22 mouse cellular contexts compared by ENCODE assay signal in the genomic region with DNA sequence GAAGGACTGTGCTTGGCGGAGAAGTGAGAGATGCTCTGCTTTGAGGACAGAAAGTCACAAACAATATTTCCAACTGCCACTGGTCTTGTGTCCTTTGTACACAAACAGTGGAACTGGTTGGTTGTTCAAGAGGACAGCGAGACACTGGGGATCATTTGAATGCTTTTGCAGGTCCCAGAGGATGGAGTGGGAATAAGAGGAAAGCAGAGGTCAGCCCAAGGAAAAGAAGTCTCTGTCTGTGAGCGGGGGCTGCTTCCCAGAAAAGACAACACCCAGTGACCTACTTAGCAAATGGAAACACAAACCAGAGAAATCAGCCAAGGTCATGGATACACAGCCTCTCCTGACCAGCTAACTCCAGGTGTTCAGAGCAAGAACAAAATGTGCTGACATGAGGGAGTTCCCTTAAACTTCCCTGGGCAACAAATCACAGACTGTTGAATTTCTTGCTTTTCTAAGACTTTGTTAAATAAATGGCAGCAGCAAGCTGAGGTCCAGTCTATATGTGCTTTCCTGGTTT. TPM values are rescaled to one million over a fixed set of nuclear protein-coding genes. Genes with fewer than 3 reads are reported as not detected.
DNase-seq lines count a peak whose midpoint lies in the region; ATAC-seq lines count a peak whose summit lies in the region.
"Had no signal": no experiment of that assay in that cellular context is flagged by ENCODE, and none has a peak within 500 bp of the region (broad histone marks: within the 10 kb centered on the region; RNA-seq: fewer than 3 reads in every experiment).

No protein-coding gene starts in this region.

- ATAC-seq in heart, embryonic 12.5 days (ENCODE audit: insufficient number of reproducible peaks, low FRiP score), result no peak
- ATAC-seq: CD4-positive, CD25-positive, alpha-beta regulatory T cell, adult 4 months; forebrain, embryonic 13.5 days; forebrain, postnatal 0 days; intestine, embryonic 16.5 days had no signal

- 85% methylated on average over 3 of the region's 3 CpGs for WGBS in heart, embryonic 12.5 days
- 84% methylated on average over 3 of the region's 3 CpGs for WGBS in heart, embryonic 10.5 days

- H3K9ac ChIP-seq in heart, embryonic 12.5 days, result no peak overlapping the region
- H3K9ac ChIP-seq: forebrain, embryonic 13.5 days; forebrain, postnatal 0 days; heart, embryonic 13.5 days; hindbrain, embryonic 15.5 days had no signal

- H3K4me3 ChIP-seq in heart, embryonic 12.5 days, result no peak overlapping the region
- no peak overlapping the region for H3K4me3 ChIP-seq in heart, embryonic 10.5 days
- H3K4me3 ChIP-seq: embryonic facial prominence, embryonic 10.5 days; forebrain, embryonic 13.5 days; heart, embryonic 13.5 days; hindbrain, embryonic 15.5 days had no signal

- no peaks in the 10 kb centered on the region for H3K36me3 ChIP-seq in heart, embryonic 12.5 days
- H3K36me3 ChIP-seq in heart, embryonic 10.5 days, result no peaks in the 10 kb centered on the region
- H3K36me3 ChIP-seq: embryonic facial prominence, embryonic 10.5 days; heart, embryonic 13.5 days; hindbrain, embryonic 15.5 days had no signal

- H3K9me3 ChIP-seq in heart, embryonic 12.5 days (replicated peaks), result peaks cover 10% of the 10 kb centered on the region
- no peaks in the 10 kb centered on the region for H3K9me3 ChIP-seq in heart, embryonic 10.5 days
- H3K9me3 ChIP-seq: embryonic facial prominence, embryonic 10.5 days; forebrain, embryonic 13.5 days; hindbrain, embryonic 15.5 days had no signal

- H3K4me1 ChIP-seq in heart, embryonic 12.5 days (replicated peaks), result no peaks in the 10 kb centered on the region; the same call in 1 of the 2 replicates
- H3K4me1 ChIP-seq in heart, embryonic 10.5 days, result no peaks in the 10 kb centered on the region
- H3K4me1 ChIP-seq: embryonic facial prominence, embryonic 10.5 days; forebrain, embryonic 13.5 days; hindbrain, embryonic 15.5 days had no signal

- no peak overlapping the region for H3K27ac ChIP-seq in heart, embryonic 12.5 days (ENCODE audit: poor library complexity, severe bottlenecking)
- H3K27ac ChIP-seq in heart, embryonic 10.5 days, result no peak overlapping the region
- H3K27ac ChIP-seq: embryonic facial prominence, embryonic 10.5 days; forebrain, embryonic 13.5 days; heart, embryonic 13.5 days; hindbrain, embryonic 15.5 days had no signal

- DNase-seq in gastrocnemius, adult 18-20 months (ENCODE audit: low spot score), result peak; percentile 17
- DNase-seq in gastrocnemius, postnatal 36 days, result no peak
- peak; percentile 23 to 50 for DNase-seq in heart, adult 18-20 months
- peak; percentile 8 to 9 for DNase-seq in heart, postnatal 14 days
- DNase-seq in heart, embryonic 10.5 days (ENCODE audit: low spot score), result no peak
- no peak for DNase-seq in ovary, adult 18-20 months (ENCODE audit: low spot score)
- DNase-seq: adrenal gland, adult 2 months; adrenal gland, postnatal 25 days; B cell, adult 2 months; cerebellum, adult 18-20 months; cerebellum, postnatal 10 days; forebrain, postnatal 0 days; gastrocnemius, postnatal 10 days; kidney, adult 9 months had no signal

- H3K27me3 ChIP-seq in heart, embryonic 12.5 days (replicated peaks), result peaks cover 6% of the 10 kb centered on the region
- peaks cover 9% of the 10 kb centered on the region for H3K27me3 ChIP-seq in heart, embryonic 10.5 days (ENCODE audit: insufficient read depth, poor library complexity, severe bottlenecking)
- H3K27me3 ChIP-seq: forebrain, embryonic 13.5 days; hindbrain, embryonic 15.5 days had no signal

- intact Hi-C loops in gastrocnemius, postnatal 36 days (cut with DNase I), result no loop called here
- intact Hi-C loops in heart, postnatal 14 days (cut with DNase I), result no loop called here

- no peak overlapping the region for H3K4me2 ChIP-seq in heart, embryonic 12.5 days
- H3K4me2 ChIP-seq: forebrain, embryonic 13.5 days; heart, embryonic 13.5 days; hindbrain, embryonic 15.5 days had no signal

RNA-seq across cellular contexts. Expression of a gene that starts 48.5 kb away (rescaled TPM):
- not detected for total RNA-seq in gastrocnemius, adult 18-20 months (2021)
- total RNA-seq in gastrocnemius, postnatal 36 days (2021), result not detected
- total RNA-seq in heart, adult 18-20 months (2021), result under 1 TPM in 1 of 2 experiments, not detected in 1; 0.32 TPM
- 0.17 TPM in 1 of 2 replicates, not detected in the other for polyA plus RNA-seq in heart, embryonic 12.5 days (2016; fragmentation: Nextera tagmentation; extraction: Ambion mirVana)
- under 1 TPM in 1 of 2 experiments, not detected in 1; 0.32 TPM for total RNA-seq in heart, postnatal 14 days (2021)
- not detected in 2 replicates for polyA plus RNA-seq in heart, embryonic 10.5 days (2016; fragmentation: Nextera tagmentation; extraction: Ambion mirVana)
- total RNA-seq: adrenal gland, postnatal 25 days; forebrain, postnatal 0 days had no signal
- polyA plus RNA-seq: embryonic facial prominence, embryonic 10.5 days; heart, embryonic 13.5 days; hindbrain, embryonic 11.5 days; hindbrain, embryonic 15.5 days had no signal

Comparison
In these comparisons a context has a peak if more than half of its experiments do, and no peak if none do; other contexts are left out.
1. DNase-seq: peak in gastrocnemius, adult 18-20 months (single experiment), heart, adult 18-20 months (2 of 2) and heart, postnatal 14 days (2 of 2); none in gastrocnemius, postnatal 36 days (0 of 2), heart, embryonic 10.5 days (single experiment) and ovary, adult 18-20 months (single experiment).